Mouse (Mus musculus): Measurements from ENCODE around the gene Ddx3x.

DNA sequence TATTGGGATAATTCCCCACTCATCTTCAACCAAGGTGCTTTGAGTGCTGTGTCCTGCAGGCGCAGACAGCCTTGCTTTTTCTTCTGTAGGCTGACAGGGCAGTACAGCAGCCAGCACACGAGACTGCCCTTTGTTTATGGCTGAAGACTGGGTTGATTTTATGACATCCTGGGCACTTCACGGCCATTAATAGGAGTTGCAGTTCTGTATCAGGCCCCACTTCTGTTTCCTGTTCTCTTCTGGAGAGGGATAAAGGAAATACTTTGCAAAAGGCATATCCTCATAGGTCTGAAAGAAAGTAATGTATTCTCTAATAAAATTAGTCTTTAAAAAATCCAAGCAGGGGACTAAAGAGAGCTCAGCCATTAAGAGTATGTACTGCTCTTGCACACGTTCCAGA, 46.1 kb upstream of the Ddx3x start:
- TF ChIP-seq CTCF (IDR thresholded peaks at IDR 0.05; ENCODE audit: borderline replicate concordance, extremely low read depth, insufficient read depth, insufficient read length) (no peak), POLR2A (IDR thresholded peaks at IDR 0.05; ENCODE audit: borderline replicate concordance, extremely low read depth, insufficient read depth, insufficient read length, poor library complexity, severe bottlenecking) (no peak)

Data from brain, embryonic 14.5 days (tissue).